In the genomic region with DNA sequence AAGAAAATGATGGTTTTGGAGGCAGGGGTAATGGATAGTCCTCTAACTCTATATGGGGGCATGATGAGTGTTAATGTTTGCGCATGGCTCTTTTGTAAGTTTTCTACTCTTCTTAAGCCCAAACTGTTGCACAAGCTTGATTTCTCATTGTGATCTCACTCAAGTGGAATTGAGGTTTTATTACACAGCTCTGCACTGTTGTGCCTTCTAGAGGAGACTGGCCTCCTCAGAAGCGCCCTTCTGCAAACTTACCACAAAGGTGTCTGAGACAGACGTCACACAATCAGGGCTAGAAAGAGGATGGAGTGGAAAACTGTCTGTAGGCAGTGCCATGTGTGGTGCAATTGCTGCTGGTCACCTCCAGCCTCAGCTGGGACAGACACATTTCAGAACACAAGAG, we compare ENCODE assay signal across 26 mouse cellular contexts. TPM values are rescaled to one million over a fixed set of nuclear protein-coding genes. Genes with fewer than 3 reads are reported as not detected.
DNase-seq lines count a peak whose midpoint lies in the region; ATAC-seq and TF ChIP-seq lines count a peak whose summit lies in the region.
"Had no signal": no experiment of that assay in that cellular context is flagged by ENCODE, and none has a peak within 500 bp of the region (broad histone marks: within the 10 kb centered on the region; RNA-seq: fewer than 3 reads in every experiment).

No protein-coding gene starts in this region.

- no peak for ATAC-seq in heart, embryonic 11.5 days (replicated peaks; ENCODE audit: insufficient number of reproducible peaks, low FRiP score, low TSS enrichment)
- peak; percentile 22; the same call in 1 of the 2 replicates for ATAC-seq in heart, embryonic 15.5 days (replicated peaks; ENCODE audit: insufficient number of reproducible peaks, insufficient read depth, low FRiP score, low read depth)
- ATAC-seq in forebrain, postnatal 0 days: no peak
- ATAC-seq: activated CD4-positive, CD25-positive, alpha-beta regulatory T cell, adult 4 months; forebrain, embryonic 14.5 days; hindbrain, postnatal 0 days; Patski had no signal

- peaks cover 21% of the 10 kb centered on the region; the same call in 1 of the 2 replicates for H3K36me3 ChIP-seq in heart, embryonic 11.5 days (ENCODE audit: control insufficient read depth, insufficient read depth, low read length)
- peaks cover 32% of the 10 kb centered on the region for H3K36me3 ChIP-seq in heart, embryonic 15.5 days
- H3K36me3 ChIP-seq in forebrain, postnatal 0 days (ENCODE audit: insufficient read depth): 0 out of 2 replicates have a peak, but pooled peaks cover 18% of the 10 kb centered on the region

- no peak for DNase-seq in heart, postnatal 25 days (ENCODE audit: low spot score)
- DNase-seq in heart, postnatal 14 days: no peak
- peak; percentile 45 for DNase-seq in 3T3-L1 (ENCODE audit: low read depth, low spot score)
- DNase-seq in 416B (ENCODE audit: low read depth): peak; percentile 54
- DNase-seq in forebrain, postnatal 0 days: no peak
- DNase-seq: cerebellum, adult 2 months; cerebellum, postnatal 10 days; gastrocnemius, postnatal 10 days; kidney, adult 11 months; kidney, adult 9 months had no signal

- no peak overlapping the region for H3K9ac ChIP-seq in heart, embryonic 11.5 days (ENCODE audit: low read depth, low read length)
- H3K9ac ChIP-seq in heart, embryonic 15.5 days: no peak overlapping the region
- no peak overlapping the region for H3K9ac ChIP-seq in forebrain, postnatal 0 days
- H3K9ac ChIP-seq: hindbrain, embryonic 13.5 days had no signal

- H3K4me2 ChIP-seq in heart, embryonic 11.5 days: no peak overlapping the region
- no peak overlapping the region for H3K4me2 ChIP-seq in heart, embryonic 15.5 days
- no peak overlapping the region for H3K4me2 ChIP-seq in forebrain, postnatal 0 days (ENCODE audit: low read depth)
- H3K4me2 ChIP-seq: hindbrain, embryonic 13.5 days had no signal

- intact Hi-C loops in heart, postnatal 25 days (cut with DNase I): no loop called here
- intact Hi-C loops in heart, postnatal 14 days (cut with DNase I): no loop called here

- peak overlapping the region; percentile 35; the same call in 1 of the 2 replicates for H3K27ac ChIP-seq in heart, embryonic 11.5 days (ENCODE audit: low read depth, low read length)
- peak overlapping the region; percentile 38 for H3K27ac ChIP-seq in heart, embryonic 15.5 days
- H3K27ac ChIP-seq in forebrain, postnatal 0 days (ENCODE audit: low read depth, low read length): no peak overlapping the region
- H3K27ac ChIP-seq: embryonic facial prominence, embryonic 10.5 days; forebrain, embryonic 10.5 days; hindbrain, embryonic 13.5 days; hindbrain, postnatal 0 days; kidney, postnatal 0 days had no signal

- TF ChIP-seq CTCF in forebrain, postnatal 0 days (IDR thresholded peaks at IDR 0.05; ENCODE audit: low read depth): no peak

- no peaks in the 10 kb centered on the region for H3K27me3 ChIP-seq in heart, embryonic 11.5 days (ENCODE audit: control insufficient read depth, insufficient read depth, low read length)
- H3K27me3 ChIP-seq in heart, embryonic 15.5 days: no peaks in the 10 kb centered on the region
- no peaks in the 10 kb centered on the region for H3K27me3 ChIP-seq in forebrain, postnatal 0 days (ENCODE audit: insufficient read depth, low read length)
- H3K27me3 ChIP-seq: hindbrain, embryonic 13.5 days; Patski had no signal

- H3K4me1 ChIP-seq in heart, embryonic 11.5 days (ENCODE audit: control insufficient read depth, insufficient read depth, low read length): peaks cover 12% of the 10 kb centered on the region; the same call in 1 of the 2 replicates
- H3K4me1 ChIP-seq in heart, embryonic 15.5 days (replicated peaks): peaks cover 23% of the 10 kb centered on the region
- no peaks in the 10 kb centered on the region for H3K4me1 ChIP-seq in forebrain, postnatal 0 days (ENCODE audit: insufficient read depth)

- H3K9me3 ChIP-seq in heart, embryonic 11.5 days (replicated peaks; ENCODE audit: control insufficient read depth, low read length): no peaks in the 10 kb centered on the region
- no peaks in the 10 kb centered on the region for H3K9me3 ChIP-seq in heart, embryonic 15.5 days (replicated peaks)
- H3K9me3 ChIP-seq in forebrain, postnatal 0 days (ENCODE audit: low read length): no peaks in the 10 kb centered on the region
- H3K9me3 ChIP-seq: forebrain, embryonic 10.5 days; hindbrain, embryonic 13.5 days had no signal

- 85% methylated on average over 3 of the region's 3 CpGs for WGBS in heart, embryonic 11.5 days (ENCODE audit: insufficient replicate concordance)
- WGBS in heart, embryonic 15.5 days: 73% methylated on average over 3 of the region's 3 CpGs
- WGBS in forebrain, postnatal 0 days: 94% methylated on average over 3 of the region's 3 CpGs

- no peak overlapping the region for H3K4me3 ChIP-seq in heart, embryonic 11.5 days (ENCODE audit: low read depth, low read length)
- H3K4me3 ChIP-seq in heart, embryonic 15.5 days: no peak overlapping the region
- H3K4me3 ChIP-seq in forebrain, postnatal 0 days (ENCODE audit: low read depth, low read length): no peak overlapping the region
- H3K4me3 ChIP-seq: embryonic facial prominence, embryonic 10.5 days; erythroblast, embryonic 14.5 days; forebrain, embryonic 10.5 days; hindbrain, embryonic 13.5 days had no signal

RNA-seq across cellular contexts. Expression of gene Qrfp, which starts 33.9 kb away (rescaled TPM):
- polyA plus RNA-seq in heart, embryonic 11.5 days (2014; fragmentation: Nextera tagmentation; extraction: Ambion mirVana): not detected in 2 replicates
- not detected for total RNA-seq in heart, postnatal 25 days (2021)
- polyA plus RNA-seq in heart, embryonic 15.5 days (2015; fragmentation: Nextera tagmentation; extraction: Ambion mirVana): 0.04 and 0.18 TPM in 2 replicates
- not detected for total RNA-seq in heart, postnatal 14 days (2021)
- total RNA-seq in forebrain, postnatal 0 days (2014; rRNA removed): 0.08 and 0.19 TPM in 2 replicates
- 0.06 TPM in 1 of 2 replicates, not detected in the other for polyA plus RNA-seq in forebrain, postnatal 0 days (2015; fragmentation: Nextera tagmentation; extraction: Ambion mirVana)
- total RNA-seq: adrenal gland, adult 18-20 months; adrenal gland, postnatal 36 days; gastrocnemius, postnatal 10 days; hematopoietic stem cell, adult 5-6 weeks; hindbrain, postnatal 0 days; MEL had no signal
- polyA plus RNA-seq: cerebellum, adult 2 months; erythroblast, embryonic 14.5 days; hindbrain, embryonic 13.5 days; intestine, embryonic 14.5 days; Patski had no signal

Comparison
In these comparisons a context has a peak if more than half of its experiments do, and no peak if none do; other contexts are left out.
1. DNase-seq: peak in 3T3-L1 (single experiment) and 416B (single experiment); none in heart, postnatal 25 days (single experiment), heart, postnatal 14 days (0 of 2) and forebrain, postnatal 0 days (single experiment).